Mouse (Mus musculus) MEL (cell line): ENCODE data around the gene Cdc42bpb.

Experiments
- BHLHE40 ChIP-seq: IDR thresholded peaks from 2 replicates; pipeline ENCODE4 v1.6.1; 2012; ENCODE audit warnings: low read depth, mild to moderate bottlenecking, inconsistent platforms, low read length, improper control_type of control experiment, borderline replicate concordance
- CHD2 ChIP-seq: IDR thresholded peaks from 2 replicates; pipeline ENCODE4 v1.6.1; 2011; ENCODE audit warnings: low read length, improper control_type of control experiment
- EP300 ChIP-seq, 2 experiments: IDR thresholded peaks; 2 replicates each; pipeline ENCODE4 v1.6.1; 2011; ENCODE audit warnings: improper control_type of control experiment in 2 of 2, low read length in 2 of 2, low read depth in 1 of 2, mild to moderate bottlenecking in 1 of 2
- MYC ChIP-seq: IDR thresholded peaks from 2 replicates; pipeline ENCODE4 v1.6.1; 2011; ENCODE audit warnings: low read depth, mild to moderate bottlenecking, low read length, improper control_type of control experiment, moderate library complexity
- POLR2AphosphoS2 ChIP-seq: IDR thresholded peaks from 2 replicates; pipeline ENCODE4 v1.6.1; 2011; ENCODE audit warnings: low read length, improper control_type of control experiment
- TAL1 ChIP-seq: IDR thresholded peaks from 2 replicates; pipeline ENCODE4 v1.6.1; 2012; ENCODE audit warnings: mild to moderate bottlenecking, inconsistent platforms, low read length, moderate library complexity, mixed read lengths

DNA sequence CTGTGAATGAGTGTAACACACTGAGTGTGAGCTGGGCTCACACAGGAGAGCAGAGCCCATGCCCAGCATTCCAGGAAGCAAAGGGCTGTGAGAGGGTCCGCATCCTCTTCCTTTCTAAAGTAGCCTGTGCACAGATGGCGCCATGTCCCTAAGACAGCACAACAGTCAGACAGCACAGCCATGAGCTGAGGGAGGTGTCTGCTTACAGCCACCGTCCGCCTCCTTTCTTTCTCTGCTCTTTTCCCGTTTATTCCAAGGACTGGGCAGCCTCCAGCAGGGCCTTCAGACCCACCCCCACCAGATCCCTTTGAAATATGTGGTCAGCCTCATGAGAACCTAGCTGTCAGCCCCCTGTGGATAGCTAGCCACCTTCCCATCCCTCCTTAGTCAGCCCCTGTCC is 112.3 kb downstream of the Cdc42bpb start:
- no peak for TF ChIP-seq TAL1
- TF ChIP-seq BHLHE40 = no peak
- no peak for TF ChIP-seq EP300 (IDR thresholded peaks at IDR 0.05; ENCODE audit: low read depth in 1 of 2, low read length in 2 of 2)
- no peak for TF ChIP-seq CHD2
- TF ChIP-seq POLR2AphosphoS2 = no peak
- no peak for TF ChIP-seq MYC
